Comparison of ENCODE assay signal across 22 mouse cellular contexts in the genomic region with DNA sequence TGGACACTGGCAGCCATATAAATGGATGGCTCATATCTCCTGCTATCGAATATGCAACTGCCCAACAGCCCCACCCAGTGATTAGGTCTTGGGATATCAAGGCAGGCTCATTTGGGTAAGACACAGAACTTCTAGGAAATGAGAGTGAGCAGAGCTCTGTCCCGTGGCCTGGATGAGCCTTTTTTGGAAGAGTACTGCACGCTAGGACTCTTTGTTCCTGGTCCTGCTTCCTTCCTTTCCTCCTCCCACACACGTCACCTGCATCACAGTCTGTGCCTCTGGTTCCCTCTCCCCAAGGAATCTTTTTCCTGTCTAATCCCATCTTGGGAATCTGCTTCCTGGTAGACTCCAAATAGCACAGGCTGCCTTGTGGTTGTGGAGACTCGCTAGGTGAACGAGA. TPM values are rescaled to one million over a fixed set of nuclear protein-coding genes. Genes with fewer than 3 reads are reported as not detected.
DNase-seq lines count a peak whose midpoint lies in the region; ATAC-seq and TF ChIP-seq lines count a peak whose summit lies in the region.
"Had no signal": no experiment of that assay in that cellular context is flagged by ENCODE, and none has a peak within 500 bp of the region (broad histone marks: within the 10 kb centered on the region; RNA-seq: fewer than 3 reads in every experiment).

No protein-coding gene starts in this region.

- no peaks in the 10 kb centered on the region for H3K9me3 ChIP-seq in neural tube, embryonic 15.5 days (replicated peaks)
- no peaks in the 10 kb centered on the region for H3K9me3 ChIP-seq in heart, postnatal 0 days (replicated peaks; ENCODE audit: control insufficient read depth, low read length)
- H3K9me3 ChIP-seq: embryonic facial prominence, embryonic 13.5 days; forebrain, embryonic 12.5 days; hindbrain, embryonic 15.5 days had no signal

- H3K4me2 ChIP-seq in neural tube, embryonic 15.5 days: no peak overlapping the region
- H3K4me2 ChIP-seq in heart, postnatal 0 days (ENCODE audit: low read depth, low read length): no peak overlapping the region
- H3K4me2 ChIP-seq: embryonic facial prominence, embryonic 13.5 days; forebrain, embryonic 12.5 days; hindbrain, embryonic 15.5 days had no signal

- TF ChIP-seq EP300 in heart, postnatal 0 days (IDR thresholded peaks at IDR 0.05; ENCODE audit: low read depth): peak; percentile 24; the same call in 1 of the 2 replicates

- intact Hi-C loops in heart, postnatal 25 days (cut with DNase I): no loop called here
- intact Hi-C loops in heart, postnatal 14 days (cut with DNase I): no loop called here

- H3K36me3 ChIP-seq in neural tube, embryonic 15.5 days: no peaks in the 10 kb centered on the region
- no peaks in the 10 kb centered on the region for H3K36me3 ChIP-seq in heart, postnatal 0 days (replicated peaks; ENCODE audit: control insufficient read depth, insufficient read depth, low read length)
- H3K36me3 ChIP-seq: embryonic facial prominence, embryonic 13.5 days; forebrain, embryonic 12.5 days; hindbrain, embryonic 15.5 days had no signal

- 0 out of 2 replicates have a peak overlapping the region, but pooled peaks have one; percentile 9 for H3K27ac ChIP-seq in neural tube, embryonic 15.5 days (replicated peaks)
- H3K27ac ChIP-seq in heart, postnatal 0 days (ENCODE audit: low read depth): no peak overlapping the region
- H3K27ac ChIP-seq: embryonic facial prominence, embryonic 13.5 days; forebrain, embryonic 12.5 days; hindbrain, embryonic 15.5 days; kidney, postnatal 0 days had no signal

- TF ChIP-seq CTCF in heart, postnatal 0 days (IDR thresholded peaks at IDR 0.05; ENCODE audit: low read depth): peak; percentile 2; the same call in 1 of the 2 replicates

- no peak overlapping the region for H3K9ac ChIP-seq in neural tube, embryonic 15.5 days (replicated peaks)
- H3K9ac ChIP-seq in heart, postnatal 0 days (replicated peaks; ENCODE audit: low read depth, low read length): no peak overlapping the region
- H3K9ac ChIP-seq: embryonic facial prominence, embryonic 13.5 days; forebrain, embryonic 12.5 days; forebrain, postnatal 0 days; hindbrain, embryonic 15.5 days had no signal

- 74% methylated on average over 6 of the region's 6 CpGs for WGBS in neural tube, embryonic 15.5 days
- WGBS in heart, postnatal 0 days: 24% methylated on average over 6 of the region's 6 CpGs

- peaks cover 18% of the 10 kb centered on the region for H3K4me1 ChIP-seq in neural tube, embryonic 15.5 days
- 0 out of 2 replicates have a peak, but pooled peaks cover 10% of the 10 kb centered on the region for H3K4me1 ChIP-seq in heart, postnatal 0 days (ENCODE audit: control insufficient read depth, insufficient read depth)
- H3K4me1 ChIP-seq: hindbrain, embryonic 15.5 days had no signal

- H3K4me3 ChIP-seq in neural tube, embryonic 15.5 days (replicated peaks): no peak overlapping the region
- H3K4me3 ChIP-seq in heart, postnatal 0 days (ENCODE audit: low read depth, low read length): no peak overlapping the region
- H3K4me3 ChIP-seq: embryonic facial prominence, embryonic 13.5 days; forebrain, embryonic 12.5 days; hindbrain, embryonic 15.5 days had no signal

- DNase-seq in heart, adult 11 months: peak; percentile 94
- DNase-seq in heart, postnatal 25 days (ENCODE audit: low spot score): no peak
- DNase-seq in heart, adult 9 months (ENCODE audit: low spot score in 2 of 2): peak; percentile 12
- DNase-seq in heart, postnatal 14 days: no peak
- no peak for DNase-seq in neural tube, embryonic 10.5 days (ENCODE audit: extremely low spot score, low spot score)
- DNase-seq in heart, postnatal 0 days (ENCODE audit: low spot score): no peak
- no peak for DNase-seq in c-Kit-positive CD71-positive TER-119-positive erythroid progenitor cells, embryonic 14.5 days (ENCODE audit: low spot score)
- DNase-seq: cerebellum, adult 11-12 months; cerebellum, adult 9-10 months; cerebellum, postnatal 25 days; forebrain, postnatal 0 days; gastrocnemius, postnatal 25 days; kidney, adult 8-10 months had no signal

- no peaks in the 10 kb centered on the region for H3K27me3 ChIP-seq in neural tube, embryonic 15.5 days (replicated peaks)
- H3K27me3 ChIP-seq in heart, postnatal 0 days (ENCODE audit: control insufficient read depth, insufficient read depth, low read length): no peaks in the 10 kb centered on the region
- H3K27me3 ChIP-seq: embryonic facial prominence, embryonic 13.5 days; forebrain, embryonic 12.5 days; hindbrain, embryonic 15.5 days had no signal

- ATAC-seq in neural tube, embryonic 15.5 days (ENCODE audit: low FRiP score): 0 out of 2 replicates have a peak, but pooled peaks have one; percentile 3
- no peak for ATAC-seq in heart, postnatal 0 days (ENCODE audit: insufficient read depth, low read depth)
- ATAC-seq: activated CD4-positive, CD25-positive, alpha-beta regulatory T cell, adult 4 months; forebrain, postnatal 0 days; inflammation-experienced regulatory T-cells, adult 6 months; intestine, postnatal 0 days; Patski had no signal

RNA-seq across cellular contexts. Expression of a gene that starts 54.2 kb away (rescaled TPM):
- 10 to 100 TPM; 11.9 to 13.1 TPM for total RNA-seq in heart, postnatal 25 days (2021)
- 10 to 100 TPM; 14.5 to 14.6 TPM for total RNA-seq in heart, postnatal 14 days (2021)
- polyA plus RNA-seq in neural tube, embryonic 15.5 days (2015; fragmentation: Nextera tagmentation; extraction: Ambion mirVana): 16.2 and 16.8 TPM in 2 replicates
- 23.5 and 32.9 TPM in 2 replicates for total RNA-seq in heart, postnatal 0 days (2014; rRNA removed; ENCODE audit: low replicate concordance)
- 6.3 and 7.8 TPM in 2 replicates for polyA plus RNA-seq in heart, postnatal 0 days (2015; fragmentation: Nextera tagmentation; extraction: Ambion mirVana)

Comparison
In these comparisons a context has a peak if more than half of its experiments do, and no peak if none do; other contexts are left out.
1. DNase-seq: peak in heart, adult 11 months (single experiment) and heart, adult 9 months (2 of 2); none in heart, postnatal 25 days (single experiment), heart, postnatal 14 days (0 of 2), neural tube, embryonic 10.5 days (single experiment), heart, postnatal 0 days (single experiment) and c-Kit-positive CD71-positive TER-119-positive erythroid progenitor cells, embryonic 14.5 days (single experiment).